Mouse (Mus musculus): ENCODE measurements around the gene Edc4.
A peak's percentile ranks its signal among the peaks of the same experiment; 100 is the strongest.

The Edc4 gene

DNA sequence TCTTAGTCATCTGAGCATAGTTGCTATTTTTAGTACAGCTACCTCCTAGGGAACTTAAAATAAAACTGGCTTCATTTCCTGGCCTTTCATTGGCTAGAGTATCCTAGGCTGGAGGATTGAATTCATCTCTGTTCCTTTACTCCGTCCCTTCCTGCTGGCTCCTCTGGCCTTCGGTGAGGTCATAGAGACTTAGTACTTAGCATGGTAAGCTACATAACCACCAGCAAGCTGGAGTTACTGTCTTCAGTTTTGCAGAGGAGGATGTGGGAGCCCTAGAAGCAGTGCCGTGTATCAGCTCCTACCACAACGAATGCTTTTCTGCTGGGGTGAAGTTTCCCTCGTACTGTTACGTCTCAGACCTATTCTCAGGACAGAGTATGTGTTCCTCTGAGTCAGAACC, 6.4 kb upstream of the Edc4 start:
- DNase-seq (ENCODE audit: low read depth), result no peak

DNA sequence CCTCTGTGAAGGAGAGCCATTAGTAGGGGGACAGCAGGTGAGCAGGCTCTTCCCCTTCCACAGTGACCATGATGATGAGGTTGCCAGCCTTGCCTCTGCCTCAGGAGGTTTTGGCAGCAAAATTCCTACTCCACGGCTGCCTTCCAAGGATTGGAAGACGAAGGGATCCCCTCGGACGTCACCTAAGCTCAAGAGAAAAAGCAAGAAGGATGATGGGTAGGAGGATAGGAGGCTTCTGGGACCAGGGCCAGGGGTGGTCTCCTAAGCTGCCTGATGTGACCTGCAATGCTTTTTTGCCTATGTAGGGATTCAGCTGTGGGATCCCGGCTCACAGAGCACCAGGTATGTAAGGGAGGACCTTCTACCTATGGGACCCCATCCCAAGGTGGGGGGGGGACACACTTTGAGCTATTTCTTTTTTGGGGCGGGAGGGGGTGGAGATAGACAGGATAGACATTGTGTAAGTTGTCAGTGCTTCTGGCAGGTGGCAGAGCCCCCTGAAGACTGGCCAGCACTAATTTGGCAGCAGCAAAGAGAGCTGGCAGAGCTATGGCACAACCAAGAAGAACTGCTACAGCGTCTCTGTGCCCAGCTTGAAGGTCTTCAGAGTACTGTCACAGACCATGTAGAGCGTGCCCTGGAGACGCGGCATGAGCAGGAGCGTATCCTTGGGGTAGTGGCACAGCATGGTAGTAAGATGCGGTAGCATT, 9.2 kb downstream of the Edc4 start:
- DNase-seq (ENCODE audit: low read depth), result no peak

DNA sequence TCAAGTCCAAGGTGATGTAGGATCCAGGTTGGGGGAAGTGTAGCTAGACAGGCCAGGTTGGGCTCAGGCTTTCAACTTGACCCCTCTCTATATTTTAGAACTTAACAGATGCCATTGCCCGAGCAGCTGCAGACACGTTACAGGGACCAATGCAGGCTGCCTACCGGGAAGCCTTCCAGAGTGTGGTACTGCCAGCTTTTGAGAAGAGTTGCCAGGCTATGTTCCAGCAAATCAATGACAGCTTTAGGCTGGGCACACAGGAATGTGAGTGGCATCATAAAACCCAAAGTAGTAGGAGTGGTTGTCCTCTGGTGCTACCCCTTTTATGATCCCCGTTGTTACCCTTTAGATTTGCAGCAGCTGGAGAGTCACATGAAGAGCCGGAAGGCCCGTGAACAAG, 10.2 kb downstream of the Edc4 start:
- no peak for DNase-seq (ENCODE audit: low read depth)

DNA sequence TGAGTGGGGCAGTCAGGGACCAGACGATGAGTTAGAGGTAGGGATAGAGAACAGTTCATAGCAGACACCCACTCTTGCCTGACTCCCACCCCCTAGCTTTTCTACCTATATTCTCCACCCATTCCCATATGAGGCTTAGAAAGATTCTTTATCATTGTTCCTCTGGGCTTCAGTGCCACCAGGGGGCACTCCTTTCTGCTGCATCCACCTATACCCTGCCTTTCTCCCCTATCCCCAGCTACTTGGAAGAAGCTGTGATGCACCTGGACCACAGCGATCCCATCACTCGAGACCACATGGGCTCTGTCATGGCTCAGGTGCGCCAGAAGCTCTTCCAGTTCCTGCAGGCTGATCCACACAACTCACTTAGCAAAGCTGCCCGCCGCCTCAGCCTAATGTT, 11.8 kb downstream of the Edc4 start:
- peak; percentile 59 for DNase-seq (ENCODE audit: low read depth)

DNA sequence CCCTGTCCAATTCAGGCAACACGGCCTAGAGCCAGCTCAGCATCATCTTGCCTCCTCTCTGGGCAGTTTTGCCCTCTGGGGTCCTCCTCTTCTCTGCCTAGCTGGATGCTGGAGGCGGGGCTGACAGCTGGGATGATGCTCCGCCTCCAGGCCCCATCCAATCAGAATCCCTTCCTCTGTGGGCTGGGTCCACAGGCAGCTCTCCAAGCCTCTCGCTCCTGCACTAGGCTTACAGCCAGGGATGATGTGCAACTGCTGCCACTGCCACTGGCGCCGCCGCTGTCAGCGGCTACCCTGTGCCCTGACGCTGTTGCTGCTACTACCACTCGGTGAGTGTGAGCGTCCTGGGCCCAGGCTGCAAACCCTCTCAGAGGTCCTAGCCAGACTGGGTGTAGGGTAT, 12.7 kb downstream of the Edc4 start, which contains the start of gene Nrn1l:
Nrn1l (plus strand) TSS at position 229 of the 400 bp plus-strand sequence.
- DNase-seq (ENCODE audit: low read depth), result no peak

DNA sequence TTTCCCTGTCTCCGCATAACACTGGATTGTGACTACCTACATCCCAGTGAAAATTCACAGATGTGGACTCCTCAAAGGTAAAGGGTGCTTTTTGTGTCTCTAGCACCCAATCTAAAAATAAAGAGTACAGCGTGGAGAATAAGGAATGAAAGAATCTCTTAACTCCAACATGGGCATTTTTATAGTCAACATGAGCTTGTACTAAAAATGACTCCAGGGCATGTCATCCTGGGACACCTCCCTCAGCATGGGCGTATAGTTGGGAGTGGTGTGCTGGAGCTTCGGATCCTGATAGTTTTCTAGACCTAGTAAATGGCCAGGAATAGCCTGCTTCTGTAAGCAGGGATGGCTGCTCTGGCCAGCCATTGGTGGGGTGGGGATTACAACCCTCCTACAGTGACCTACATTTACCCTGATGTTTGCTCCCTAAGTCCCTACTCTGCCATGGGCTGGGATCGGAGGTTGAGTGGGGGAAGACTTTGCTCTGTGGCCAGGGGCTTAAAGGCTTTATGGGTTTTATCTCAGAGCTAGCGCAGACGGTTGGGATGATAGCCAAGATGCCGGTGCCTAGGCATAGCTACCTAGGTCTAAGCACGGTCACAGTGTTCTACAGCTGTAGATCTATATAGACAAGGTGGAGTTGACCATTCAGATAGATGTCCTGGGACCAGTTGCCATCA, 17.3 kb downstream of the Edc4 start:
- DNase-seq (ENCODE audit: low read depth), result no peak

DNA sequence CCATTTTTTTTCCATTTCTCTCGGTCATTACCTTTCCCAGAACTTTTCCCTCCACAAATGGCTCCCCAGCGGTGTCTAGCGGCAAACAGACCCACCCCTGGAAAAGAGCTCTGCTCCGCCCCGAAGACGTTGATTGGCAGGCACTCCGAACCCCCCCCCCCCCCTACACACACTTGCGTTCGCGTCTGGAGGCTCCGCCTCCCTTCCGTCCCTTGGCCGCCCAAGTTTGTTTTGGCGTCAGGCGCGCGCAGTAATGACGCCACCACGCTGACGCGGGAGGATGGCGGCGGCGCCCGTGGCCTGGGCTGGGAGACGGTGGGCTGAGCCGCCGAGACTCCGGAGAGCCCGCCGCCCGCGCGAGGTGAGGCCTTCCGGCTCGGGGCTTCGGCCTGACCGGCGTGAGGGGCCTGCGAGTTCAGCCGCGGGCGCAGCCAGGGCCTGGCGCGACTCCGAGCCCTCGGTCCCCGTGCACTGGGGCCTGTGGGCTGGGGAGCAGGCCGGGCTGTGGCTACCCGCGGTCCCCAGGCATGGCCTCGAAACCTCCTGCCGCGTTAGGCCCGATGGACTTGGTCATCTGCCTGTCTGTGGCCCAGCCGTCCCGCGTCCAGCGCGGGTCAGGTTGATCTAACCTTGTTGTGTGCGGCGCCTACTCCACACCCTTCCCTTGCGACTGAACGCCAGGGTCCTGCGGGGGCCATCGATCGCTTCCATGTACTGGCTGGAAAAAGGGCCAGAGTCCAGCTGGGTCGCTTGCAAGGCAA, 19.7 kb downstream of the Edc4 start, which contains the start of gene Pskh1:
Pskh1 (plus strand) TSS at position 262 of the 761 bp plus-strand sequence.
- peak; percentile 97 for DNase-seq (ENCODE audit: low read depth)

DNA sequence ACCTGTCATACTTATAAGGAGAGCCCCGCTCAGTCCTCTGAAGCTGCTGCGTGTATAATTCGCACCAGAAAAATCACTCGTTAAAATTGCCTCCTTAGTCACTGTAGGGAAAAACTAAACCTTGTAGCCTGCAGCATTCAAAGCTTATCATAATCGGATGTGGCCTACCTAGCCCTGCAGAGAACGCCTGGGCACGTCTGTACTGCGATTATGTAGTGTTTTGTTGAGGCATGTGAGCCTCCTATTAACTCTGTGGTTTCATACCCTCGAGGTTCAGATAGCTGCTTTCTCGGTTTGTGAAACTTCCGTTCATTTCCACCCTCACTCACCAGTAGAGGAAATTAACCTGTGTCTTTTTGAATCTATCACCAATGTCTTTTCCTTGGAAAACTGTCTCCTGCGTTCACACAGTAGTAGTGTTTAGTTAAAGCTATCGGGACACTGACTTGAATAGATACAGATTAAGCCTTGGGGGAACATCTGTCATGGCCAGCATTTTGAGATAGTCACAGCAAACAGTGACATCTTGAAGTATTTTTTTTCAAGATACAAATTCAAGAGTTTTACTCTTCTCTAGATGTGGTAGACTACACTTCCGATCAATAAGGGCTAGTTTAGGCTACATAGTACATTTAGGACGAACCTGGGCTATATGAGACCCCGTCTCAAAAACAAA, 20.4 kb downstream of the Edc4 start:
- peak; percentile 78 for DNase-seq (ENCODE audit: low read depth)

DNA sequence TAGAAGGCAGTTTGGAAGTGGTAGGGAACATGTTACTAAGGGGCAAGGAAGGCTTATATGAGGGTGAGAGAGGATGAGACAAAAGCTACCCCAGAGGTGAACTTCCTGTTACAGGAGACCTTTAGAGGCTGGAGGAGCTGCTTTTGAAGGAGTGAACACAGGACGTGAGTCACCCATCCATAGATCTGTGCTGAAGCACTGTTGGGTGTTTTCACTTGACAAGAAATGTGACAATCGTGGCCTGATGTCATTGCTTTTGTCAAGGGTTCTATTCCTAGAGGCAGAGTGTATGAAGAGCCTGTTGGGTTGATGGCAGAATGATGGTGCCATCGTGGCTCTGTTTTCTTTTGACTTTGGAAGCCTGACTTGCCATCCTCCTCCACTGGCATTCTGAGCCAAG, 38.7 kb downstream of the Edc4 start:
- DNase-seq (ENCODE audit: low read depth), result peak; percentile 58

DNA sequence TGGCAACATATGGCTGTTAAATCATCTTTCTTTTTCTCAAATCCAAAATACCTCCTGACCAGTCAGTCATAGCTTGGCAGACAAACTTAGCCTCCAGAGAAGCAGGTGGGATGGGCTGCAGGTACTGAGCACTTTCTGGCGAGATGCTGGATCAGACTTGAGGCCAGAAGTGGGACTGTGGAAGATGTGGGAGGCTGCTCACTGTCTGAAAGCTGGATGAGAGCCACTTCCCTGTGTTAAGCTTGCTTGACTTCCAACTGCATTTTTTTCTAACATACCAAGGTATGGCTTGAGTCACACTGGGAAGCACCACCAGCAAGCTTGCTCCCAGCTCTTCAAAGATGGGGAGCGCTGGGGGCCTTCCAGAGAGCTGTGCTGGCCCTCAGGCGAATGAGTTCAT, 44.4 kb downstream of the Edc4 start:
- no peak for DNase-seq (ENCODE audit: low read depth)

DNA sequence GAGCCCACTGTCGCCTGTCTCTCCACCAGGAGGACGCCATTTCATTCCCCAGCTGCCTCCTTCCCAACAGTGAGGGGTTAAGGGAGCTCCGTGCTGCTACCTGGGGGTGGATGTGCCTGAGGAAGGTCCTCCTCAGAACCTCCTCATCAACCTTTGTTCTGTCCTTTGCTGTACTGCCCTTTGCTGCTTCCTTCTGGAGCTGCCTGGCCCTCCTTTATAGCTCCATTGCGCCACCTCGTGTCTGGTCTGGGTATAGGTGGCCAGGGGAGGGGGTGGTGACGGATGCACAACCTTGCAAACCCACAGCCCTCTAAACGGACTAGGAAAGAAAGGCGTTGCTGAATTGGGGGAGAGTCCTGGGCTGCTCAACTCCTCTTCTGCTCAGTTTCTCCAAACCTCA, 49.9 kb downstream of the Edc4 start:
- peak; percentile 91 for DNase-seq (ENCODE audit: low read depth)

DNA sequence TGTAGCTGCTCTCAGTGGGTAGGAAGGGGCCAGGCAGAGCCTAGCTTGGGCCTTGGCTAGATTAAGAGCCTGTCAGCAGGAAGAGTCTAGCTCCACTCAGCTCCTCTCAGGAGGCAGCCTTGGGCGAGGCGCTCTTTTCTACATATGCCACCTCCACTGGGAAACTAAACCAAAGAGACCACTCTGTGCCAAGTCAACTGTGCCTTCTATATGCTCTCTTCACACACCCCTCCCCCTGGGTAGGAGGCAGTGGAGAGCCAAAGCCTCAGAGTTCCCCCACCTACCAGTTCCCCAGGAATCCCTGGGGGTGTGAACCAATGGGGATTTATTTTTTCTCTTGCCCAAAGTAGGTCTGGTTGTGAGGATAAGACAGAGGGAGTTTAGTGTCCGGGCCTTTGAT, 50.6 kb downstream of the Edc4 start:
- DNase-seq (ENCODE audit: low read depth), result no peak

DNA sequence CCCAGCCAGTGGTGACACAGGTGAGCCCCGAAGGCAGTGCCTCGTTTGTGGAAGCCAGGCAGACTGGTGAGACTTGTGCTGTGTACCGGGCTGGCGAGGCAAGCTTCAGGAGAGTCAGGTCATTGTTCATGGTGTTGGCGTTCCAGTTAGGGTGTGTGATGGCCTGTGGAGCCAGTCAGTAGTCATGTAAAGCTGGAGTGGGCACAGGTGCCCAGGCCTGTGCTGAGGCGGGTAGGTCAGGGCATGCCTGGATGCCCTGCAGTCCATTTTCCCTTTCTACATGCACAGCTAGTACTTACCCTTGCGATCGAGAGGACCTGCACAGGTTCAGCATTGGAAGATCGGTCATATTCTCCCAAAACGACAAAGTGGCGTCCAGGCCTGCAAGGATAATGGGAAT, 51.8 kb downstream of the Edc4 start:
- DNase-seq (ENCODE audit: low read depth), result no peak

DNA sequence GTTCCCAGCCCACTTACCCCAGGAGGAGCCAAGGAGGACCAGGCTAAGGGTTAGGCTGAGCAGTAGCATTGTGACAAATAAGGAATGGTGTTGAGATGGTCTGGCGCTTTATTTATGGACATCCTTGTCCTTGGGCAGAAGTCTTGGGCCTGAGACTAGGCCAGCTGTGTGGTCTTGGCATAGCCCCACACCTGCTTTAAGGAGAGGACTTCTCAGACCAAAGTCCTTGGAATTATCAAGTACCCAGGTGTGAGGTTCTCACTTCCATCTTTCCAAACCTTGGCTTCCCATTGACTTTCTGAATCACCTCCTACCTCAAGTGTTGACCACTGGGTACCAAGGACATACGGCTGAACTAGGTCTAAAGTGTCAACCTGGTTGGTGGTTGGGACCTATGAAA, 53.1 kb downstream of the Edc4 start, which contains the start of gene Ctrl:
Ctrl (minus strand) TSS at position 101 of the 400 bp plus-strand sequence.
- no peak for DNase-seq (ENCODE audit: low read depth)

DNA sequence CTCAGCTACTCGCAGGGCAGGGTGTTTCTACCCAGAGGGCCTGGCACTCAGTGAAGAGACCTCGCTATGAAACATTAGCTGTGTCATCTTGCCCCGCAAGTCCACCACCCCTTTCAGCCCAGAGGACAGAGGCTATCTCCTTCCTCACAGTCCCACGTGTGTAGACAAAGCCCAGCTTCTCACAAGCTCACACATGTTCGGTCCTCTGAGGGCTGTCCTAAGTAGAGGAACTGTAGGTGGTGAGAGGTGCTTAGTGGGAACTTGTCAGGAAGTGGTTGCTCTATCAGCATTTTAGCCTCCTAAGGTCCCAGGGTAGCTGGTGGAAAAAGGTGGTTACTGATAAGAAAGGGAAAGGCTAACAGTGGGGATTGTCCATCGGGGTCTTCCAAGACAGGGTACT, 54.4 kb downstream of the Edc4 start:
- DNase-seq (ENCODE audit: low read depth), result no peak

DNA sequence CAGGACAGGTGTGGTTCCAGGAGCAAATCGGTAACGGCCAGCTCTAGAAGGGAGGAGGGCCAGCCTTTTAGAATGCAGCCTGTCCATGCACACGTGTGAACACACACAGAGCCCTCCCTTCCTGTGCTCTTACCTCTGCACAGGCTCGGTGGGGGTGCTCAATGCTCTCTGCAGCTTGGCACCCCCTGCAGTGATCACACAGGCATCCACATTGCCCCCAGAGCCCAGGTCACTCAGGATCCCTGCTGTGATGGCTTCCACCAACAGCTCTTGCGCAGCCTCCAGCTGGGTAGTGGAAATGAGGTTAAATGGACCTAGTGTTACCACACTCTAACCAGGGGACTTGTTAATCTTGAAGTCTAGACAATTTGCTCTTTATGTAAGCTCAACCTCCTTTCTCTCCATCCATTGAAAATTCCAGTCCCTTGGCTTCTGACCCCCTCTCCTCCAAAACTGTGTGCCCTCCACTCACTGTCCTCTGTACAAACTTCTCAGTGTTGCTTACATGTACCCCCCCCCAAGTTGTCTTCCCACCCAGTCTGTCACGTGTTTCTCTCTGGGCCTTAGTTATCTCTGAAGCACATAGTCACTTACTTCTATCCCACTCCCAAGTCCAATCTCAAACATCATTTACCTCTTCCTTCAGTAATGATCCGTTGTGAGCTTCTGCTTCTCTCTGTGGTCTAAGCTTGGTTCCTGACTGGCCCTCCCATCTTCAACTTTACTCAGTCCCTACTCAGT, 55.4 kb downstream of the Edc4 start:
- no peak for DNase-seq (ENCODE audit: low read depth)

DNA sequence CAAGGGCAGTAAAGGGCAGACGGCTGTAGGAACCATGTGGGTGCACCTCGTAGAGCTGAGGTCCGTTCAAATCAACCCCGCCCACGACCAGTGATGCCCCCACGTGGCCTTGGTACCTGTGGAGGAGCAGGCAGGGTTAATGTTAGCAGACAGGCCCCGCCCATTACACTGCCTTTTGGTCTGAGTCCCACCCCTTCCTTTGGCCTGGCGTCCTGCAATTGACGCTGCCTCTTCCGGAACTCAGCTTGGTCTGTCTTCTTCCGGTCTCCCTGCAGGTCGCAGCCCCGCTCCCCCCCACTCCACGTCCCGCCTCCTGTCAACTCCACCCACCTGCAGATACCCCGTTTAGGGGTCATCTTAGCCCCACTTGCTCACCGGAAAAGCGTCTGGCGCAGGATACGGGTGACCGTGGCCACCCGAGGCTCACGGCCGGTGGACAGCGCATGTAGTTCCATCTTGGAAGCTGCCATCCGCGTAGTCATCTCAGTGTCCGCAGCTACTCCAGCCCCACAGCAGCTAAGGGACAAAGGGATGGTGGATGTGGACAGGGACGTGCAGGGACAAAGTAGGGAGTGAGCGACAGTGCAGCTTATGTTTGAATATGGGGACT, 56.3 kb downstream of the Edc4 start:
- DNase-seq (ENCODE audit: low read depth), result peak; percentile 67

DNA sequence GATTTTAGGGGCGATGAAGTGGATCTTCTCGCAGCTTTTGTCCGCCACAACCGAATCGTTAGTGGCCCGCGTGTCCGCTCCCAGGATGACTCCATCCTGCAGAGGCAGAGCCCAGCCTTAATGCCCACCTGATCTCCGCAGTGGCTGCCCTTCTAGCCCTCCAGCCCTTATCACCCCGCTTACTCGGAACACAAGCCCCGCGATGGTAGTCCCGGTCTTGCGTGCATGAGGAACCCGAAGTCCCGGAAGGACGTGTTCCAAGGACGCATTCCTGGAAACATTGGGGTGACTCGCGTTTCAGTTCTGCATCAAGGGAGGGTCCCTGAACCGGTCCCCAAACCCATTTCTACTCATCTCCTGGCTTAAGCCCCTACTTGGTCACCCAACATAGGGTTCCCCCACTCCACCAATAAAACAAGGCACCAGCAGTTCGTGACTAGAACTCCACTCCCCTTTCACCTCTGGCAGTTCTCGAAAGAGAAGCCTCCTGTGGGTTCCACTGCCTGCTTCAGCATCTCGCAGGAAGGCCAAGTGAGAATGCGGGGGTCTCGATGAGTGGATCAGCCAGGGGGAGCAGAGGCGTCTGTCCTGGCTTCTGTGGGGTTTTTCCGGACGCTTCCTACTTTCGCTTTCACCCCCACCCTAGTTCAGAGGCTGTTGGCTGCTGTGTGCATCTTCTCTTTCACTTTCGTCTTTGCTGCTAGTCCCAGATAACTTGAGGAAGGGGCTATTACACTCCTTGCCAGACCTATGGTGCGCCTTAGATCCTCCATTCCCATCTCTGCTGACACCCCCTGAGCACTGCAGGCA, 57.0 kb downstream of the Edc4 start:
- DNase-seq (ENCODE audit: low read depth), result peak; percentile 78

DNA sequence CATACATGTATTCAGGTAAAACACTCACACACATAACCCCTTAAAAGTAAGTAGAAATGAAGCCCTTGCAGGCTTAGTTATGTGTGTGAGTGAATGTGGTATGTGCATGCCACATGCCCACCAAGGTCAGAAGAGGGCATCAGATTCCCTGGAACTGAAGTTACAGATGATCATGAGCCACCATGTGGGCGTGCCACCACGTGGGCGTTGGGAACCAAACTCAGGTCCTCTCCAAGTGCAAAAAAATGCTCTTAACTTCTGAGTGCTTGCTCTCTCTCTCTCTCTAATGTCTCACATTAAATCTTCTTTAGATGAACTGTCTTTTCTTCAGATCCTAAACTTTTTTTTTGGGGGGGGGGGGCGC, 57.6 kb downstream of the Edc4 start, which contains the start of gene Psmb10:
Psmb10 (minus strand) TSS at position 139 of the 364 bp plus-strand sequence.
- no peak for DNase-seq (ENCODE audit: low read depth)

DNA sequence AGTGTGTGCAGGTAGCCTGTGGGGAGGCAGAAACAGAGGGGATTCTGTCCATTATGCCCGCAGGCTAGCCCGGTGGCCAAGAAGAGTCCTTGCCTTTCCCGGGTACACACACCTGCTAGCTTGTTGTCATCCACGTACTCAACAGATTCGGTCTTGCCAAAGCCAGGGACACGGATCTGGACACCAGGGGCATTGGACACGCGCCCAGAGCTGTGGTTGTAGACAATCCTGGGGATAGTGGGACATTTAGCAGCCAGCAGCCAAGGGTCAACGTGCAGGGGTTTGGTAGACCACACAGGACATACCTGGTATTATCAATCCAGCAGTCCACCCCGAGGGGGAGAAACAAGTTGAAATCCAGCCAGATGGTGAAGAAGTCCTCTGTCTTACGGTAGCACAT, 61.3 kb downstream of the Edc4 start:
- DNase-seq (ENCODE audit: low read depth), result no peak
